Mouse (Mus musculus) regulatory T cell (primary cell): ENCODE results near the gene Foxo4.

ENCODE experiments used
- in situ Hi-C: fragments of 300-600 bp; cut with MboI, MseI; formaldehyde crosslinking; loops from one replicate; pipeline ENCODE4 v1.15.1; 2025; ENCODE audit warnings: high pct_unique_total_duplicates

The Foxo4 gene

DNA sequence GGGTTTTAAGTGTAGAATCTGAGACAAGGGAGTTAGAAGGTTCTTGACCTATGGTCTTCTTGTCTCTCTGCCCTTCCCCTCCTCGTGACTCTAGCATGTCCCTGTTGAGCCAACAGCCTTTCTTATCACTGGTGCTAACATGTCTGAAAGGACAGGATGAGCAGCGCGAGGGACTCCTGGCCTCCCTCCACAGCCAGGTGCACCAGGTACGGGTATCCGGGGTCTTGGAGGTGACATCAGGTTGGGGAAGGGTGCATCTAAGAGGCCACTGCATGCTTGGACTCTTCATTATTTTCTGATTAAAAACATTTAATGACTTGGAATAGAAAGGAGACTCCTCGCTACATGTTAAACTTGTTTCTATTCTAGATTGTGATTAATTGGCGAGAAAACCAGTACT, 34.7 kb downstream of the Foxo4 start:
- in situ Hi-C loops, result loop anchor here (25.0 kb wide), 1 partner anchor 1077 kb away; no protein-coding TSS in a partner anchor

DNA sequence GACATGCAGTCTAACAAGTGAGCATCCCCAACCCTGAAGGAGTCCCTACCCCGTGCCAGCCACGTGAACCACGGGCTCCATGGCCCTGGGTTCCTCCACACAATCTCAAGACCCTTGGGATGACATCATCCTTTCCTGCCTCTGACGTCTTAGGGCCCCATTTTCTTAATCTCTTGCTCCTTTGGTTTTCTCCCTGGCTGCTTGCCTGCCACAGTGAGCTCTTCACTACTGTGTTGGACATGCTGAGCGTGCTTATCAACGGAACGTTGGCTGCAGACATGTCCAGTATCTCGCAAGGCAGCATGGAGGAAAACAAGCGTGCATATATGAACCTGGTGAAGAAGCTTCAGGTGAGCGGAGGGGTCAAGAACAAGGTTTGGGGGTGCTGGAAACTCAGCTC, 35.8 kb downstream of the Foxo4 start:
- in situ Hi-C loops, result loop anchor here (25.0 kb wide), 1 partner anchor 1078 kb away; no protein-coding TSS in a partner anchor

DNA sequence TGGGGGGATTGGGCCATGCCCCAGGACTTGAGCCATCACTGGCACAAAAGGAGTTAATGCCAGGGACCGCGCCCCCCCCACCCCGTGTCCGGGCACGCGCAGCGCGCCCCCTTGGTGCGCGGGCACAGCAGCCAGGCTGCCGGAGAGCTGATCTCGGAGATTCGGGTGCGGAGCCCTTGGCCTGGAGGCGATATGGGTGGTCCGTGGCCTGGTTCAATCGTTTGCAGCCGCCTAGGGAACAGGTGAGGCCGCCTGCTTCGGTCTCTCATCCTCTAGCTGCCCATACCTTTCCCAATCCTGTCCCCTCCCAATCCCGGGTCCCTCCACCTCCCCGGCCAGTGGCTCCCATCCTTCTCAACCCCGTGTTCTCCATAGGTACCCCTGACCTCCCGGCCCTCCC, 44.7 kb downstream of the Foxo4 start, which contains the start of gene Nlgn3:
Gene Nlgn3 (plus strand): TSS at position 114 of the 400 bp plus-strand sequence.
- in situ Hi-C loops, result loop anchor here (25.0 kb wide), 1 partner anchor 1087 kb away; no protein-coding TSS in a partner anchor

DNA sequence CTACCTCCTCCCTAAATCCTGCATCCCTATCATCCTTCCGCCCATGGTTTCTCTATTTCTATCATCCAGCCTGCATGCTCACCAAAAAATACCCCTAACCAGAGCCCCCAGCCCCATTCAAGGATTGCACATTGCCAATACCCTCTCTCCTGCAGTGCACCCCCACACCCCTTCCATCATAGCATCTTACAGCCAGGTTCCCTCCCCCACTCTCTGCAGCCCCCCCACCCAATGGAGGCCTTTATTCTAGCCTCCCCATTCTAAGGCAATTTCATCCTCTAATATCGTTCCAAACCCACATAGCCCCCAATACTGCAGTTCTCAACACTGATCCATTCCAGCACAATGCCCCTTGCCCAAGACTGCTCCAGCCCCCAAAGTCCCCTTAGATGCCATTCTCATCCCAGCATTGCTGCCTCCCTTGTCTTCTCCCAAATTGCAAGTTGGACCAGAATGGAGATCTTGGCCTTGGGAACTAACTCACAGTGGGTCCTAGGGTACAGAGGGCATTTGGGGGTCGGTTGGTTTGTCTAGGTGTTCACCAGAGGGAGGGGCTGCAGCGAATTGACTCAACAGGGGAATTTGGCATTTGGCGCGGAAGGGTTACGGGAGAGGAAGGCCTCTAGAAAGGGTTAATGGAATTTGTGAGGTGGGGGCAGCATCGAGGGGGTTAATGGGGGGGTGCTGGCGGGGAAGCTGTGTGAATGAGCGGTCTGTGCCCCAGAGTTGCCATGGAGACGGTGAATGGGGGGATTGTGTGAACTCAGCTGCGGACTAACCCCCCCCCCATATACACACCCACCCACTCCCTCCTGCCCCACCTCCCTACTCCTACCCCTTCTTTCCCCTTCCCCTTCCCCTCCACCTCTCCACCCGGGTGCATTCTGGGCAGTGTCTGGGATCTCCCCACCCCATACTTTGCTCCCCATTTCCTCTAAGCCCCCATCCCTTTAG, 45.4 kb downstream of the Foxo4 start:
- in situ Hi-C loops, result loop anchor here (25.0 kb wide), 1 partner anchor 1087 kb away; no protein-coding TSS in a partner anchor

DNA sequence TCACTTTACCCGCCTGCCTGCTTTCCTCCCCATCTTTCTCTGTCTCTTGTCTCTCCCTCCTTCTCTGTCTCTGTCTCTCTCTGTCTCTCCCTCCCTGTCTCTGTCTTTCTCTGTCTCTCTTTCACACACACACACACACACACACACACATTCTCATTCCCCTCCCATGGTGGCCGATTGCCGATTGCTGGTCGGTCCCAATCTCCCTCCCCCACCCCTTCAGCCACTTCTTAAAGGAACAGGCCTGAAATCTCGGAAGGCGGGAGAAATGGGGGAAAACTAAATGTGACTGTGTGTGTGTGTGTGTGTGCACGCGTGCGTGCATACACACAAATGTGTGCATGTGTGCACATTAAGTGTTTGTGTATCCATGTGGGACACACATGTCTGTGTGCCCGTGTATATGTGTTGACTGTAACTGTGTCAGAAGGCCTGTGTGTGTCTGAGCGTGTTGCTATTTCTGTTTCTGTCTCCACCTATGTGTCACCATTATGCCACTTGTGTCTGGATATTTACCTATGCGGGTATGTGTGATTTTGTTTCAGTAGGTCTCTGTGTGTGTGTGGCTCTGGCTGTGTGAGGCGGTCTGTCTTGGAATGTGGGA, 46.2 kb downstream of the Foxo4 start:
- in situ Hi-C loops, result no loop called here

DNA sequence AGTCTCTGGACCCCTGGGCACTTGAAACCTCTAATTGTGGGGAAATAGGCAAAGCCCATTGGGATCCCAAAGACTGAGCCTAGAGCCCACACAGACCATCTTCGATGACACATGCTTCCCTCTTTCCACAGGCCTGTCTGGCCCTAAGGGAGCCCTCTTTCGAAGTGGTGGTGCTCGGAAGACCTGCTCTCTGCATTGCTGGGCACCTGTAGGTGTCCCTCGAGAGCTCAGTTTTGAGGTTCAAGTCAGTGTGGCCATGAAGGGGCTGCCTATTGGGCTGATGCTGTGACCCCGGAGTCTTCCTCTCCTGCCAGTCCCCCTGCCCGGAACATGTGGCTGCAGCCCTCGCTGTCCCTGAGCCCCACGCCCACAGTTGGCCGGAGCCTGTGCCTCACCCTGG, 47.3 kb downstream of the Foxo4 start:
- in situ Hi-C loops, result no loop called here

DNA sequence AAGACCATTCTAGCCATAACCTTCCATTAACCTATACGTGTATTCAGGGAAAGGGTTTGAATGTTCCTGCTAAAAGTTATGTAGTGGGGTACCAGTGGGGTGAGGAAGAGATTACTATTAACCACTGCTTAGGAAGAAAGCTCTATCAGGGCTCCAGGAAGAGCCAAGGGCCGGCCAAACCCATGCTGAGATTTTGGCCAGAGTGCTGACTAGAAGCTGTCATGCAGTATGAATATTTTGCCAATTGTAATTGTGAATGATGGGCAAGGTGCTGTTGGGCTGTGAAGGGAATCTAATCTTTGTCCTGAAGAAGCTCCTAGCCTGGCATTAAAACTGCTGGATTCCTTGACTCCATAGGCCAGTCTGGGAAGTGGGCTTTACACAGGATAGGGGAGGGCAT, 50.3 kb downstream of the Foxo4 start:
- in situ Hi-C loops, result no loop called here

DNA sequence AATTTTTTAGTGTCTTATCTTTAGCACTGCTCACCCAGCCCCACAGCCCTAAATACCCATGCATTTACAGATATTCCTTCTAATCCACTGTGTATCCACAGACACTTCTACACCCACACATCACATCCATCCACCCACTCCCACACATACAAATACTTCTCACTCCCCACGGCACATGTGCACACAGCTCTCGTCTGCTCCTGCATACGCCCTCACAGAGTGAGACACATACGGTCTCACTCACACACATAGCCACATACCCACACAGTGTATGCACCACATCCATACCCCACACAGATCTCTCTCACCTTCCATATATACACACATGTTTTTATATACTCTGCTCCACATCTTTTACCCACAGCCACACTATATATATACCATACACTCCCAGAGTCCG, 55.0 kb downstream of the Foxo4 start:
- in situ Hi-C loops, result no loop called here
